Mouse (Mus musculus): ENCODE measurements around the gene Itpk1. TPM values are rescaled to one million over a fixed set of nuclear protein-coding genes. Genes with fewer than 3 reads are reported as not detected.

The Itpk1 gene
- polyA plus RNA-seq, 1 experiment from 2014 or later, result 20.8 TPM

GRCm38 (mm10) chr12:102626841-102627240, 77.9 kb downstream of the Itpk1 start:
- Histone ChIP-seq H3K9ac (no peak overlapping the region), H3K9me3 (replicated peaks) (no peaks in the 10 kb centered on the region), H3K4me2 (no peak overlapping the region), H3K27me3 (no peaks in the 10 kb centered on the region), H3K4me3 (replicated peaks) (no peak overlapping the region), H3K27ac (no peak overlapping the region), H3K36me3 (no peaks in the 10 kb centered on the region), H3K4me1 (0 out of 2 replicates have a peak, but pooled peaks cover 13% of the 10 kb centered on the region)
- no peak for ATAC-seq (replicated peaks; ENCODE audit: low FRiP score)
- WGBS, result 80% methylated on average over 7 of the region's 7 CpGs

DNA sequence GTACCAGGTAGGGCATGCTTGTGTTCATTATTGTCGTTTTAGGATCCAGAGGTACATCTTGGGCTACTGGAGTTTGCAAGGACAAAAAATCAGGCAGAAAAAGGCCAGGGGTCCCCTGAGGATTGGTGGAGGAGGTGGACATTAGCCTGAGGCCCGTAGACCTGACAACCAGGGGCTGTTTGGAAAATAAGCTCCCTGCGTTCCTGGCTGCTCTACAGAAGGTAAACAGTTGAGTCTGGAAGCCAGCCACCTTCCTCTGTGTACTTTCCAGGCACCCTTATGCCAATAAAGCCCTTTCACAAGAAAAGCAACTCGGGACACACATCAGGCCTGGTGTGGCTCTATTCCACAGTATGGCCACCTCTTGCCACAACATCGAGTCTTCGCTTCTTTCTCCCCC, 79.0 kb downstream of the Itpk1 start:
- H3K9me3 ChIP-seq (replicated peaks), result no peaks in the 10 kb centered on the region
- no peak overlapping the region for H3K9ac ChIP-seq
- no peak for ATAC-seq (replicated peaks; ENCODE audit: low FRiP score)
- H3K4me1 ChIP-seq, result 0 out of 2 replicates have a peak, but pooled peaks cover 13% of the 10 kb centered on the region
- 81% methylated on average over 6 of the region's 6 CpGs for WGBS
- no peak overlapping the region for H3K4me3 ChIP-seq (replicated peaks)
- no peaks in the 10 kb centered on the region for H3K36me3 ChIP-seq
- no peak overlapping the region for H3K4me2 ChIP-seq
- H3K27ac ChIP-seq, result no peak overlapping the region
- no peaks in the 10 kb centered on the region for H3K27me3 ChIP-seq

DNA sequence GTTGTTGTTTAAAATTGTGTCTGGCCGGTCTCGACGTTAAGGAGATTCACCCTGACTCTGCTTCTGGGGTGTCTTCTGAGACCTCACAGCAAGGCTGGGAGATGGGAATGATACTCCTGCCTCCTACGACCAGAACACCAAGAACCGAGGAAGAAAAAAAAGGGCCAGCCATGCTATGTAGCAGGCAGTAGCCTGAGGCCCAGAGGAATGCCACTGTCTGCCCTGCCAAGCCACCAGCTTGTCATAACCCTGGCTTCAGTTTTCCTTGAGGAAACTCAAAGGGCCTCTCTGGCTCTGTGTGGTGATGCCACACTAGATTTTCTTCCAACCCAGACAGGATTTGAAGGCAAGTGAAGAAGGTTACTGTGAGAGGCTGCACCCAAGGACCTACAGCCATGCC, 79.6 kb downstream of the Itpk1 start:
- no peak overlapping the region for H3K4me2 ChIP-seq
- H3K27me3 ChIP-seq, result no peaks in the 10 kb centered on the region
- H3K27ac ChIP-seq, result no peak overlapping the region
- no peak overlapping the region for H3K4me3 ChIP-seq (replicated peaks)
- H3K9me3 ChIP-seq (replicated peaks), result no peaks in the 10 kb centered on the region
- no peak overlapping the region for H3K9ac ChIP-seq
- ATAC-seq (replicated peaks; ENCODE audit: low FRiP score), result no peak
- H3K36me3 ChIP-seq, result no peaks in the 10 kb centered on the region
- 71% methylated on average over 5 of the region's 5 CpGs for whole genome bisulfite sequencing
- peaks cover 14% of the 10 kb centered on the region for H3K4me1 ChIP-seq

GRCm38 (mm10) chr12:102623827-102624226, 80.9 kb downstream of the Itpk1 start:
- no peak for ATAC-seq (replicated peaks; ENCODE audit: low FRiP score)
- Histone ChIP-seq H3K36me3 (no peaks in the 10 kb centered on the region), H3K27me3 (no peaks in the 10 kb centered on the region), H3K9ac (no peak overlapping the region), H3K4me1 (peaks cover 26% of the 10 kb centered on the region), H3K4me3 (replicated peaks) (no peak overlapping the region), H3K9me3 (replicated peaks) (no peaks in the 10 kb centered on the region), H3K27ac (no peak overlapping the region), H3K4me2 (no peak overlapping the region)
- 84% methylated on average over 9 of the region's 9 CpGs for WGBS

GRCm38 (mm10) chr12:102622302-102622842, 82.4 kb downstream of the Itpk1 start:
- no peaks in the 10 kb centered on the region for H3K27me3 ChIP-seq
- no peak overlapping the region for H3K4me2 ChIP-seq
- no peak overlapping the region for H3K9ac ChIP-seq
- WGBS, result 74% methylated on average over 12 of the region's 12 CpGs
- no peak for ATAC-seq (replicated peaks; ENCODE audit: low FRiP score)
- H3K27ac ChIP-seq, result no peak overlapping the region
- no peaks in the 10 kb centered on the region for H3K9me3 ChIP-seq (replicated peaks)
- H3K4me1 ChIP-seq, result peaks cover 35% of the 10 kb centered on the region
- no peaks in the 10 kb centered on the region for H3K36me3 ChIP-seq
- no peak overlapping the region for H3K4me3 ChIP-seq (replicated peaks)

DNA sequence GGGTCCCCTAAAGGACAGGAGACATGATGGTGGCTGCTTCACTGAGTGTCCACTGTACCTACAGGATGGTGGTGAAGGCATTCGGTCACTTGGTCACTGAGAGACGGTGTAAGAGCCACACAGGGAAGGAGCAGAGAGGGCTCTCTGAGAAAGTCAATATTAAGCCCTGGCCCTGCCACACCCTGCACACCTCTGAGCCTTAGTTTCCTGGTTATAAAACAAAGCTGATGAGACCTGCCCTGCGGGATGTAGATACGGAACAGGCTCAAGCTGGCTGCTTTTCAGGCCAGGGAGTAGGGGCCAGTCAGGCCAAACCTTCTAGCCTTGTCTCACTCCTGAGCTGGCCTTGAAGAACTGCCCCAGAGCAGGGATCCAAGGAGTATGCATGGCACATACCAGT, 82.9 kb downstream of the Itpk1 start:
- Histone ChIP-seq H3K4me3 (replicated peaks) (no peak overlapping the region), H3K9ac (no peak overlapping the region), H3K36me3 (no peaks in the 10 kb centered on the region), H3K4me1 (peaks cover 40% of the 10 kb centered on the region), H3K9me3 (replicated peaks) (no peaks in the 10 kb centered on the region), H3K27ac (no peak overlapping the region), H3K4me2 (no peak overlapping the region), H3K27me3 (no peaks in the 10 kb centered on the region)
- 87% methylated on average over 4 of the region's 4 CpGs for WGBS
- no peak for ATAC-seq (replicated peaks; ENCODE audit: low FRiP score)

DNA sequence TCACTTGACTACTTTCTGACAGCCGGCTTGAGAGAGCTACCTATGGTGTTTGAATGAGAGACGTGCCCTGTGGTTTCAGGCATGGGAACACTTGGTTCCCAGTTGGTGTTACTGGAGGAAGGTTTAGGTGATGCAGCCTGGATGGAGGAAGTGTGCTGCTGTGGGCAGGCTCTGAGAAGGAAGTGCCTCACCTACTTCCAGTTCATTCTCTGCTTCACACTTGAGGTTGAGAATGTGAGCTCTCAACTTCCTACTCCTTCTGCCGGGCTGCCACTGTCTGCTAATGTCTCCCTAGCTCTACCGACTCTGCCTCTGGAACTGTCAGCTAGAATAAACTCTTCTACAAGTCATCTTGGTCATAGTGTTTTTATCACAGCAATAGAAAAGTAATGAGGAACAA, 83.5 kb downstream of the Itpk1 start:
- H3K4me3 ChIP-seq (replicated peaks), result no peak overlapping the region
- no peaks in the 10 kb centered on the region for H3K9me3 ChIP-seq (replicated peaks)
- no peak overlapping the region for H3K27ac ChIP-seq
- H3K27me3 ChIP-seq, result no peaks in the 10 kb centered on the region
- peaks cover 46% of the 10 kb centered on the region for H3K4me1 ChIP-seq
- no peaks in the 10 kb centered on the region for H3K36me3 ChIP-seq
- no peak for ATAC-seq (replicated peaks; ENCODE audit: low FRiP score)
- WGBS, result 85% methylated on average over 4 of the region's 4 CpGs
- no peak overlapping the region for H3K4me2 ChIP-seq
- H3K9ac ChIP-seq, result no peak overlapping the region

DNA sequence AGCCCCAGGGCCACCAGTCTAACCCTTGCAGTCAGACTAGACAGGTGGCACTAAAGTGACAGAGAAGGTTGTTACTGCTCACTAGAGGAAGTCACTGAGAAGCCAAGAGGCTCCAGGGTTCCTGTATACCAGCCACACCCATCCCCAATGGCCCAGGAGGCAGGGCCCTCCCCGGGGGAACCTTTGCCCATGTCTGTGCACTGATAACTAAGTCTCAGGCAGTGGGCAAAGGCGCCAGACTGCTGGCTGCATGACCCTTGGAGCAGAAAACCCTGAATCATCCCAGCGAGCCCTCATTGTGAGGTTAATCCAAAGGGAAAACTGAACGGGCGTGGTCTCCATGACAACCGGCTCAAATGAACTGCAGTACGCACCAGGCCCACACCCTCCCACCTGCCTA, 84.8 kb downstream of the Itpk1 start:
- no peaks in the 10 kb centered on the region for H3K9me3 ChIP-seq (replicated peaks)
- peak overlapping the region; percentile 13; the same call in 1 of the 2 replicates for H3K27ac ChIP-seq
- H3K27me3 ChIP-seq, result no peaks in the 10 kb centered on the region
- no peaks in the 10 kb centered on the region for H3K36me3 ChIP-seq
- no peak overlapping the region for H3K4me2 ChIP-seq
- no peak overlapping the region for H3K4me3 ChIP-seq (replicated peaks)
- 60% methylated on average over 7 of the region's 7 CpGs for WGBS
- no peak overlapping the region for H3K9ac ChIP-seq
- H3K4me1 ChIP-seq, result peaks cover 47% of the 10 kb centered on the region
- ATAC-seq (replicated peaks; ENCODE audit: low FRiP score), result peak; percentile 35; the same call in 1 of the 2 replicates

DNA sequence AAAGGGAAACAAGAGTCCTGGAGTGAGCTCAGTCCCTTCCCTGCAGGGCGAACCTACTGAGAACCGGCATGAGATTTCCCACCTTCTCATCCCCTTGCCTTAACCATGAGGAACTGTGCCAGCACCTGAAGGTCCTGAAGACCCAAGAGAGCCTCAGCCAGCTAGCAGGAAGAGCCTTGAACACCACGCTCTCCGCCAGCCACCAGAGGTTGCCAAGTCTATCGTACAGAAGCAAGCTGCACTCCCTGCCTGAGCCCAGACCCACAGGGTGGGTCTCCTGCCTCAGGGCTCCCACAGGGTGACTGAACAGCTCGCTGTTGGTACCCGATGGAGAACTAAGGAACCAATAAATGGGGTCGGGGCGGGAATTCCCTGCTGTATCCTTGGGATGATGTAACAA, 86.6 kb downstream of the Itpk1 start:
- WGBS, result 49% methylated on average over 9 of the region's 9 CpGs
- Histone ChIP-seq H3K4me1 (peaks cover 46% of the 10 kb centered on the region), H3K27ac (peak overlapping the region; percentile 45; the same call in 1 of the 2 replicates), H3K4me3 (replicated peaks) (no peak overlapping the region), H3K36me3 (no peaks in the 10 kb centered on the region), H3K4me2 (no peak overlapping the region), H3K27me3 (no peaks in the 10 kb centered on the region), H3K9me3 (replicated peaks) (no peaks in the 10 kb centered on the region), H3K9ac (no peak overlapping the region)
- ATAC-seq (replicated peaks; ENCODE audit: low FRiP score), result no peak

- no peak for ATAC-seq (replicated peaks; ENCODE audit: low FRiP score)
- no peak overlapping the region for H3K27ac ChIP-seq
- no peak overlapping the region for H3K4me2 ChIP-seq
- no peak overlapping the region for H3K4me3 ChIP-seq (replicated peaks)
- no peaks in the 10 kb centered on the region for H3K9me3 ChIP-seq (replicated peaks)
- no peaks in the 10 kb centered on the region for H3K27me3 ChIP-seq
- peaks cover 41% of the 10 kb centered on the region for H3K4me1 ChIP-seq
- no peaks in the 10 kb centered on the region for H3K36me3 ChIP-seq
- 43% methylated on average over 7 of the region's 7 CpGs for WGBS
- 0 out of 2 replicates have a peak overlapping the region, but pooled peaks have one; percentile 1 for H3K9ac ChIP-seq
These were observed 87.7 kb downstream of the Itpk1 start for GRCm38 (mm10) chr12:102616843-102617519.

DNA sequence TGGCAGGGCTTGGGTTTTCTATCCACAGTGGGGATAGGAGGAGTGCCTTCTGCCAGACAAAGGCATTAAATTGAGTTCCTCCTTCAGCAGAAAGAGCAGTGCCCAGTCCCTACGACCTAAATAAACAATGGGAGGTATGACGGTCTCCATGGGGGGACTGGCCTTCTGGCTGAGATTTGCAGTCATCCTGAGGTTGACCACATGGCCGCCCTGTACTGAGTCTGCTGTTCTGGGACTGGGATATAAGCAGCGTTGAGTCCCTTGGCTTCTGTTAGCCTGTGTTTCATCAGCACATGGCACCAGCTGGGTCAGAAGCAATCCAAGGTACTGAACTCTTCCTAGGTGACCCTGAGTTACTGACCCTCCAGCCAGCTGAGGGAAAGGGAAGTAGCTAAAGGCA, 88.5 kb downstream of the Itpk1 start:
- Histone ChIP-seq H3K27ac (no peak overlapping the region), H3K36me3 (no peaks in the 10 kb centered on the region), H3K27me3 (no peaks in the 10 kb centered on the region), H3K4me3 (replicated peaks) (no peak overlapping the region), H3K4me2 (no peak overlapping the region), H3K9me3 (replicated peaks) (no peaks in the 10 kb centered on the region), H3K4me1 (peaks cover 40% of the 10 kb centered on the region), H3K9ac (no peak overlapping the region)
- WGBS, result 66% methylated on average over 4 of the region's 4 CpGs
- ATAC-seq (replicated peaks; ENCODE audit: low FRiP score), result no peak

GRCm38 (mm10) chr12:102613411-102613810, 91.3 kb downstream of the Itpk1 start:
- Histone ChIP-seq H3K4me1 (peaks cover 29% of the 10 kb centered on the region), H3K36me3 (no peaks in the 10 kb centered on the region), H3K9me3 (replicated peaks) (no peaks in the 10 kb centered on the region), H3K4me2 (no peak overlapping the region), H3K4me3 (replicated peaks) (no peak overlapping the region), H3K9ac (no peak overlapping the region), H3K27me3 (no peaks in the 10 kb centered on the region), H3K27ac (no peak overlapping the region)
- ATAC-seq (replicated peaks; ENCODE audit: low FRiP score), result no peak
- WGBS, result 92% methylated on average over 4 of the region's 4 CpGs

DNA sequence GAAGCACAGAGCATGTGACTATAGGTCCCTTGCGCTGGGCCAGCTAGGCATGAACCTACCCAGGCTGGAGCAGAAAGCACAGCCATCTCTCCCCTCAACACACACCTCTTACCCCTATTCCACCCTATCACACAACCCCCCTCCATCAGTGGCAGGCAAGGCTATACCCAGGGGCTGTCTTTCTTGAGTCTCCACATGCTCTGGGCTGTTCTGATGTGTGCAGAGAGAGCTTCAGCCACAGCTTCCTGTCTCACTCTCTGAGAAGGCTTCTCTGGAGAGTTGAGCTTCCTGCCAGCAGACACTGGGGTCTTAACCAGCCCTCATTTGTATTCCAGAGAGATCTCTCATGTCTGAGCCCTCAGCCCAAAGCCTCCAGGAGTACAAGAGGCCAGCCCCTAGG, 92.3 kb downstream of the Itpk1 start:
- H3K4me3 ChIP-seq (replicated peaks), result no peak overlapping the region
- ATAC-seq (replicated peaks; ENCODE audit: low FRiP score), result no peak
- peaks cover 26% of the 10 kb centered on the region for H3K4me1 ChIP-seq
- H3K27ac ChIP-seq, result no peak overlapping the region
- H3K36me3 ChIP-seq, result no peaks in the 10 kb centered on the region
- no peaks in the 10 kb centered on the region for H3K9me3 ChIP-seq (replicated peaks)
- 94% methylated on average over 1 of the region's 1 CpGs for WGBS
- H3K9ac ChIP-seq, result no peak overlapping the region
- no peak overlapping the region for H3K4me2 ChIP-seq
- no peaks in the 10 kb centered on the region for H3K27me3 ChIP-seq
